Mouse (Mus musculus): ENCODE results near the gene Hoxb5.

The Hoxb5 gene

DNA sequence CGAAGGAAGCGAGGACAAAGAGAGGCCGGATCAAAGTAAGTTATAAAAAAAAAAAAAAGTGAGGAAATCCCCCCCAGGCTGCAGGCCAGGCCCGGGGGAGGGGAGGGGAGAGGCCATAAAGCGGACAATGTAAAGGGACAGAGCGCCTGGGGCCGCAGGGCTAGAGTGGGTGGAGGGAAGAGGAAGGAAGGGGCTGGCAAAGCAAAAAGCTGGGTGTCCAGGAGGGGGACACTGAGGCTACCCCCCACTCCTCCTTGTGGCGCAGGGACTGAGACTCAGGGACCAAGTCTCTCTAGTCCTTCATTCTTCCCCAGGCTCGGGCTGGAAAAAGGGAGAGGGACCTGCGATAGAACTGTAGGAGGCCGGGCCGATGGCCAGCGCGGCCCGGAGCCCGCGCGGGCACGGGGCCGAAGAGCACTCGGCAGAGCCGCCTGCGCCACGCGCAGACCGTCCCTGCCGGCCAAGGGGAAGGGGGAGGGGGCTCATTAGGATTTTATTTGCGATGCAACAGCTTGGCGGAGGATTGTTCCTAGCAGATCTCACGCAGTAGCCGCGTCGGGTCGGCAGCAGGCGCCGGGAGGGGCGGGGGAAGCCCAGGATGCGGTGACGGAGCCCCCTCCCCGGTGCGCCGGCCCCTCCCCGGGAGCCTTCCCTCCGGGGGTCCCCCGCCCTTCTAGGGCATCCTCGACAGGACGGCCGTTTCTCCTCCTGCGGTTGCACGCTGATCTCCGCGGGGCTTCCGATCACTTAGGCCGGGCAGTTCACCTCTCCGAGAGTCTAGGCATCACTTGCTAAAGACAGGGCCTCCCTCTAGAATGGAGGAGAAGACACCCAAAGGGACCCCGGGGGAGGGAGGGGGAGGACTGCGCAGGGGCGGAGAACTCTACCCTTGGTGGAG is 30.9 kb upstream of the Hoxb5 start:
- no peak for DNase-seq (ENCODE audit: low spot score)

DNA sequence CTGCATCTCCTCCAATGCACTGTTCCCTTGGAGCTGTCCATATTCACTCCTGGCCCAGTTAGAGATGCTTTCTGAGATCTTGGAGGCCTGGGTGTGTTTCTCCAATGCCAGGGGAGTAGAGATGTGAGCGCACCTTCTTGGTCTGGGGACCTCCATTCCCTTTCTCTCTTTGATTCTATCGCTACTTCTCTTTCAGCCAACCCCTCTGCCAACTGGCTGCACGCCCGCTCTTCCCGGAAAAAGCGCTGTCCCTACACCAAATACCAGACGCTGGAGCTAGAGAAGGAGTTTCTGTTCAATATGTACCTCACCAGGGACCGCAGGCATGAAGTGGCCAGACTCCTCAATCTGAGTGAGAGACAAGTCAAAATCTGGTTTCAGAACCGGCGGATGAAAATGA is 28.7 kb upstream of the Hoxb5 start:
- DNase-seq (ENCODE audit: low spot score), result no peak

DNA sequence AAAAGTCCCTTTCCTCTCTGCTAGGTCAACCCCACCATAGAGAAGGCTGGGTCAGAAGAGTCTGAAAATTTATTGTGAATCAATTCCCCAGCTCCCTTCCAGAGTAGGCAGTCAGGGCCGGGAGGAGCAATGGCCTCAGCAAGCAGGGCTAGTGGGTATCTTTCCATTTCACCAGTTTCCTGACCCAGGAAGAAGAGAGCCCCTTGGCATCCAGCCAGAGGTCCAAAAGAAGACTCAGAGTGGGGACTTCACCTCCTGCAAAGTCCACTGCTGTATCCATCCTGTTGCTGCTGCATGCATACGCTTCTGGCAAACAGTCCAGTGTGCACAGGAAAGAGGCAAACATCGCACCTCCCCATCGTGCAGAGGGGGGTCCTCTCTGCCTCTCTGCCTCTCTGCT is 27.2 kb upstream of the Hoxb5 start:
- DNase-seq (ENCODE audit: low spot score), result no peak

DNA sequence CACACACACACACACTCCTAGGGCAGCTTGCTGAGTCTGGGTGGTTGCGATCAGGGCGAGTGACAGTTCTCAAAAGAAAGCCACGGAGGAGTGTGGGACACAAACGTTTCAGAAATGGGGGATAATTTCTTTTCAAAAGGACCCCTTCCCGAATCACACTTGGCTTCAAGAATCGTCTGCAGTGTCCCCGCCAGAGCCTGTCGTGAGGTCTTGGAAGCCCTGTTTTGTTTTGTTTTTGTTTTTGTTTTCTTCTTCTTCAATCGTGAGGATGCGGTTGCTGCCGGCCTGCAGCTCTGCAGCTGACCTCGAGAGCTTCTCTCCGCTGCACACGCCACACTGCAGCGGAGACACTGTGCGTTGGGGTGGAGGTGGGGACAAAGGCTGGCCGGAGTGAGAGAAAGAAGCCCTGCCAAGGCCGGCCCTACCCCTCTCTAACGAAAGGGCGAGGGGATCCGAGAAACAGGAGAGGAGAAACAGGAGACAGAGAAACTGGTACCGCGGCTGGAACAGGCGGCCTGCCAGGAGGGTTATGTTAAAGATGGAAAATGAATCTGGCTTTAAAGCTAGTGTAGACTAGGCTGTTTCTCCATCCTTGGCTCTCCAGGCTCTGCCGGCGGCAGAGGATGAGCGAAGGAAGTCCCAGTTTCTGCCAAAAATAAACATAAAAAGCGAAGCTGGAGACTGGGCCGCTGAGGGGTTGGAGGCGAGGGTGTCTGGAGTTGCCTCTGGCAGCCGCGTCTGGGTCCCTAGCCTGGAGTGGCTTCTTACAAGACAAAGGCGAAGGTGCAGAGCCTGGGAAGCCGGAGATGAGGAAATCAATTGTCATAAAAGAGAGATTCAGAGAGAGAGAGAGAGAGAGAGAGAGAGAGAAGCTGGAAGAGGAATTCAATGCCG is 25.7 kb upstream of the Hoxb5 start:
- DNase-seq (ENCODE audit: low spot score), result no peak

DNA sequence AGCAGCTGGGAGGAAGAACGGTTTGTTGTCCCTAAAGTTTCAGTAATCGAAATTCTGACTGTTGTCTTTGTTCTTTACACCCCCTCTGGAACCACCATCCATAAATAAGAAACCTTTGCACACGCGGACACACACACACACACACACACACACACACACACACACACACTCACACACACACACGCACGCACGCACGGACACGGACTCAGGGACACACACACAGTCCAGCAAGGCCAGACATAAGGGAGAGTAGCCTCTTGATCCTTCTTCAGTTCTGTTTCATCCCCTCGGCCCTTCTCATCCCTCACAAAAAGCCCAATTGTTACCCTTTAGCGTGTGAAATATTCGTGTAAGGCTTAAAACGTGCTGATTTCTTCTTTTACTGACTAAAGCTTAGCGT is 24.8 kb upstream of the Hoxb5 start:
- no peak for DNase-seq (ENCODE audit: low spot score)

DNA sequence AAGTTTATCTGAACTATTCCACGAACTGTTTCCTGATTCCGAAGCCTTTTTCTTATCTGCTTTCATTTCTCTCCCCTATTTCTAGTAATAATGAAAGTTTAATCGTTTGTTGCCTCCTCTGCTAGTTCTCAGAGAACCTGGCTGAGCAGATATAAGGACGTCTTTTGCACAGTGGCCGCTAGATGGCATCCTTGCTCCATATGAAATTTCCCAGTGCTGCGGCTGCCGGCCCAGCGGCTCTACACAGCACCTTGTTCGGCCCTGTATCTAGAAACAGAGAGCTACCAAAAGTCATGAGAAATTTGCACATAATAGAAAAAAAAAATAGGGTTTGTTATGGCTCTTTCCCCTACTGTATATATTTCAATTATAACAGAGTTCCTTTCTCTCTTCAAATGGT is 24.4 kb upstream of the Hoxb5 start:
- DNase-seq (ENCODE audit: low spot score), result peak; percentile 97

DNA sequence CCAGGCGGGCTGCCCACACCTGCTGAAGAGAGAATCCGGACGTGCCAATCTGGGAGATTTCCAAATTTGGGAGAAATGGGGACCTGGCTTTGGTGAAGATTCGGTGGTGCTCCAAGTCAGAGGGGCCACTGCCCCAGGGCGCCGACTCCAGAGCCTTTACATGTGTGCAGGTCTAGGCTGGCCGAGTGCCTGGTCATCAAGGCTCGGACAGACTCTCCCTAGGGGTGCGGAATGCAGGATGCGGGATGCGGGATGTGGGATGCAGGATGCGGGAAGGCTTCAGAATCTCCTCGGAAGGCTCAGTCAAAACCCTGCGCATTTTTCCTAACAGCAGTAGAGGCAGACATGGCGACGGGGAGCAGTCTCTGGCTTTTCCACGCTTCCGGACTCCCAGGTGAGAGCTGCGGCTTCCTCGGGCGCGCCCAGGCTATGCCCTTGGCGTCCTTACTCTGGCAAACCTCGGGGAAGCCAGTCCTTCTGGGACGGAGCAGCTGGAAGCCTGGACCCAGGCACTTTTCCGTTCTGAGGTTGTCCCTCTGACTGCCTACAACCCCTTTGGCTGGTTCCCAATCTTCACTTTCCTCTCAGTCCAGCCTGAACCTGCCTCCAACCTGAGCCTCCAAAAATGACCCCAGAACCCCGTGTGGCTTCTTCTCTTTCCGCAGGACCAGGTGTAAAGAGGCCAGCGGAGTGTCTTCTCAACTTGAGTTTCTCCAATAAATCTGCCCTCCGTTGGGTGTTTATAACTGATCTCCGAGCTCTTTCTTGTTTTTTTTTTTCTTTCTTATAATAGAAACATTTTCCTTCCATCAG is 23.5 kb upstream of the Hoxb5 start:
- no peak for DNase-seq (ENCODE audit: low spot score)

DNA sequence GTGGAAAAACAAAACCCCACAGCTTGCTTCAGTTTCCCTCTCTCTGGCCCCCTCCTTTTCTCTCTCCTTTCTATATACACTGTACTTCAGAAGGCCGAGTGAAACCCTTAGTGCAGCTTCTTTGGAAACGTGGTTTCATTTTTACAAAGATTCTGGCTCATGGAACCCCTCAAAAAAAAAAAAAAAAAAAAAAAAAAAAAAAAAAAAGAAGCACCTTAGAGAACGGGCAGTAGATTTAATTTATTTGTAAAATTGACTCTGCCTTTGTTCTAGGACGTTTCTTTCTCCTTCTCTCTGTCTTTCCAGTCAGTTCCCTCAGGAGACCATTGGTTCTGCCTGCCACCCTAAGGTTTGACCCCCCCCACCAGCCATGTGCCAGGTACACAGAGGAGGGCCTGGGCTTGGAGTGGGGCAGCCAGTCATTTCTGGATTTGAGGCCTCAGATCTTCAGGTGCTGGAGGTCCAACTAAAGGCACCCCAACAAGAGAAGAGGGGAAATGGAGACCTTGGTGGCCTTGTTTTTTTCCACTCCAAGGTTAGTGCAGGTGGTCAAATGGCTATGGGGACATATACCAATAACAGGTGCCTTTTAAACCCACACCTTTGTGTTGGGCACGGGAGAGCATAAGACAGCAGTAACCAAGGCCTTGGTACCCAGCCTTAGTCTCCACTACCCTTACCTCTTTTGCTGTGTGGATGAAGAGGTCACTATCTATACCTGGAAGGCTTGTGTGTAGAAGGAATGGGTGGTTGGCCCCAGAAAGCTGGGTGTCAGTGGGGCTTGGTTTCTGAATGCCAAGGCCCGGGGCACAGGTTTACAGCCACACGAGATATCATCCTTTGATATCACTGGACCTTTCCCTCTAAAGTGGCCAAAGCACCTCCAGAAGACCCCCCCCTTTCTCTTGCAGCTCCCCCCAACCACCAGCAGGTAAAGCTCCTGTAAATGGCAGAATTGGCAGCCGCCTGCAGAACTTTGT is 22.4 kb upstream of the Hoxb5 start:
- DNase-seq (ENCODE audit: low spot score), result no peak

DNA sequence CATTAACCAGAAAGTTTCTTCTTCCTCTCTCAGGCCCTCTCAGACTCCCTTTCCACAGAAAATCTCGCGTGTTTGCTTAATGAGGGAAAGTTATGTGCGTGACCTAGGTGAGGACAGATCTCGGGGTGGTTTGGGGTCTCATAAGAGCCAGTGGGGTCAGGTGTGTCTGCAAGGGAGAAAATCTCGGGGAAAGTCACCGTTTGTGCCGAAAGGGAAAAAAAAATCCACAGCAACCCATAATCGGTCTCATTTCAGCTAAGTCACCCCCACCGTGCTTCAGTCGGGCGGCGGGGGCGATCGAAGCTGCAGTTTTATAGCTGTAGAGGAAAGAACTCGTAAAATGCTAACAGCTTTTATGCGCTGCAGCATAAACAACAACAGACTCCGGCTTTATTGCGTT is 21.7 kb upstream of the Hoxb5 start:
- no peak for DNase-seq (ENCODE audit: low spot score)

DNA sequence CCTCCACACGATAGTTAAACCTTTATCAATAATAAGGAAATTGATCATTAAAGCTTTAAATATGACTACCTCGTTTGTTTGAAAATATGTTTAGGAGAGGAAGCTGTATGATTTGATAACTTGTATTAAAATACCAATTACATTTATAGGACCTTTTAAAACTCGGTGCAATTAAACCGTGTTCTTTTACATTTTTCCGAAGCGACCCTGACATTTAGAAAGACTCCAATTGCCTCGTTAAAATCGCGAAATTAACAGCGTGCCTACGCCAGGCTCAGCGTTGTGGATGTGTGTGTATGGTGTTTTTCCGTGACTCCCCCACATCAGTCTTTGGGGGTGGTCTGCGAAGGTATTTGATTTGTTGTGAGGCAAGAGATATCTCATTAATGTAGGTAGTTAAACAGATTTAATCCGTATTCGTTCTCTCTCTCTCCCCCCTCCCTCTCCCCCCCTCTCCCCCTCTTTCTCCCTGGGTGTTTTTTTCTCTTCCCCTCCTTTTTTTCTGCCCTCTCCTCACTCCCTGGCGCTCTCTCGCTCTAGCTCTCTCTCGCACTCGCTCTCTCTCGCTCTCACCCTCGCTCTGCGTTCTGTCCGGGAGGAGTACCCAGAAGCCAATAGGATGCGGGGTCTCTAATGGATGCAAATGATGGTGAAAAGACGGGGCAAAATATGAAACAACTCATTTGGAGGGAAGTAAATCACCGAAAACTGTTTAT is 21.1 kb upstream of the Hoxb5 start, which contains the start of gene Hoxb8:
Gene Hoxb8, plus strand, starts transcription at position 51 of the 716 bp plus-strand sequence.
- DNase-seq (ENCODE audit: low spot score), result no peak

DNA sequence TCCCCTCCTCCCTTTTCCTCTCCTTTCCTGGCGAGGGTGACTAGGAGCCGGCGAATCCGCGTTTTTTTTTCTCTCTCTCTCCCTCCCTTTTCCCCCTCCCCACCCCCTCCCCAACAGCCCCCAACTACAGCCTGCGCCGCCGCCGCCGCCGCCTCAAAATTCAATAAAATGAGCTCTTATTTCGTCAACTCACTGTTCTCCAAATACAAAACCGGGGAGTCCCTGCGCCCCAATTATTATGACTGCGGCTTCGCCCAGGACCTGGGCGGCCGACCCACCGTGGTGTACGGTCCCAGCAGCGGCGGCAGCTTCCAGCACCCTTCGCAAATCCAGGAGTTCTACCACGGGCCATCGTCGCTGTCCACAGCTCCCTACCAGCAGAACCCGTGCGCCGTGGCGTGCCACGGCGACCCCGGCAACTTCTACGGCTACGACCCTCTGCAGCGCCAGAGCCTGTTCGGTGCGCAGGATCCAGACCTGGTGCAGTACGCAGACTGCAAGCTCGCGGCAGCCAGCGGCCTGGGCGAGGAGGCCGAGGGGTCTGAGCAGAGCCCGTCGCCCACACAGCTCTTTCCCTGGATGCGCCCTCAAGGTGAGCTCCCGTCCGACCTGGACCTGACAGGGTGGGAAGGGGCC is 20.2 kb upstream of the Hoxb5 start:
- DNase-seq (ENCODE audit: low spot score), result no peak

DNA sequence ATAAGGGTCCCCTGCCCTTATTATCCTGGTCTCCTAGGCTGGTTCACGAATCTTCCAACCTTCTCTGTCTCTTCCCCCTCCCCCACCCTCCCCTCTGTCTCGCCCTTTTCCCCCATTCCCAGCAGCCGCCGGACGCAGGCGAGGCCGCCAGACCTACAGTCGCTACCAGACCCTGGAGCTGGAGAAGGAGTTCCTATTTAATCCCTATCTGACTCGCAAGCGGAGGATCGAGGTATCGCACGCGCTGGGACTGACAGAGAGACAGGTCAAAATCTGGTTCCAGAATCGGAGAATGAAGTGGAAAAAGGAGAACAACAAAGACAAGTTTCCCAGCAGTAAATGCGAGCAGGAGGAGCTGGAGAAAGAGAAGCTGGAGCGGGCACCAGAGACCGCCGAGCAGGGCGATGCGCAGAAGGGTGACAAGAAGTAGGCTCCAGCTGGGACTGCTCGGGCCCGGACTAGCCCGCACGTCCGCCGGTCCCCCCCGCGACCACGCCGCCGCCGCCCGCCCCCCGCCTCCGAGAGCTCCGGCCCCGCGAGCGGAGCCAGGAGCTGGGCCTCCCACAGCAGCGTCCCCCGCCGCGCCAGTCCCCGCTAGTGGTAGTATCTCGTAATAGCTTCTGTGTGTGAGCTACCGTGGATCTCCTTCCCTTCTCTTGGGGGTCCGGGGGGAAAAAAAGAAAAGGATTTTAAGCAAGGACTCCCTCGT is 18.9 kb upstream of the Hoxb5 start:
- DNase-seq (ENCODE audit: low spot score), result peak; percentile 68

DNA sequence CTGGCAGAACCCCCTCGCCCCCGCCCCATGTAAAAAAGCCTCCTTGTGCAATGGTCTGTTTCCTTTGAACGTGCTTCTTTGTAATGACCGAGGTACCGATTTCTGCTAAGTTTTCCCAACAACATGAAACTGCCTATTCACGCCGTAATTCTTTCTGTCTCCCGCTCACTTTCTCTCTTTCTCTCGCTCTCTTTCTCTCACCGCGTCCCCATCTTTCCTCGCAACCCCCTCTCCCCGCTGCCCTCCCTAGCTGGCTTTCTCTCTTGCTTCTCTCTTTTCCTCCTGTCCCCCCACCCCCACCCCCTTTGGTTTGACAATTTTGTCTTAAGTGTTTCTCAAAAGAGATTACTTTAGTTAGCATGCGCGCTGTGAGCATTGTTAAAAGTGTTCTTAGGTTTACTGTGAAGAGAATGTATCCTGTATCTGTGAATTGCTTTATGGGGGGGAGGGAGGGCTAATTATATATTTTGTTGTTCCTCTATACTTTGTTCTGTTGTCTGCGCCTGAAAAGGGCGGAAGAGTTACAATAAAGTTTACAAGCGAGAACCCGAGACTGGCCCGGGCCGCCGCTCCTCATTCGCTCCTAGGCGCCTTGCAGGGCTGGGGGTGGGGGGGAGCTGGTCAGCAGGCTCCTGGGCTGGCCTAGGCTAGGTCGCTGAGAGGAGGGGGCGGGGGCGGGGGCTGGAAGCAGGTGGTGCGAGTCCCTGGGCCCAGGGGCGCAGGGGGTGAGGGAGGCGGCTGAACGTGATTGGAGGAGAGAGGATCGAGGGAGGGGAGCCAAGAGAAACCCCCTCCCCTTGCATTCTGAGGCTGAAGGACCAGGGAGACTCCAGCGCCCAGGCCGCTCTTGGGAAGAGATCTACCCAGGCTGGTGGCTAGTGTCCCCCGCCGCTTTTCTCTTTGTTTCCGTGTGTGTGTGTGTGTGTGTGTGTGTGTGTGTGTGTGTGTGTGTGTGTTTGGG is 18.1 kb upstream of the Hoxb5 start:
- no peak for DNase-seq (ENCODE audit: low spot score)

DNA sequence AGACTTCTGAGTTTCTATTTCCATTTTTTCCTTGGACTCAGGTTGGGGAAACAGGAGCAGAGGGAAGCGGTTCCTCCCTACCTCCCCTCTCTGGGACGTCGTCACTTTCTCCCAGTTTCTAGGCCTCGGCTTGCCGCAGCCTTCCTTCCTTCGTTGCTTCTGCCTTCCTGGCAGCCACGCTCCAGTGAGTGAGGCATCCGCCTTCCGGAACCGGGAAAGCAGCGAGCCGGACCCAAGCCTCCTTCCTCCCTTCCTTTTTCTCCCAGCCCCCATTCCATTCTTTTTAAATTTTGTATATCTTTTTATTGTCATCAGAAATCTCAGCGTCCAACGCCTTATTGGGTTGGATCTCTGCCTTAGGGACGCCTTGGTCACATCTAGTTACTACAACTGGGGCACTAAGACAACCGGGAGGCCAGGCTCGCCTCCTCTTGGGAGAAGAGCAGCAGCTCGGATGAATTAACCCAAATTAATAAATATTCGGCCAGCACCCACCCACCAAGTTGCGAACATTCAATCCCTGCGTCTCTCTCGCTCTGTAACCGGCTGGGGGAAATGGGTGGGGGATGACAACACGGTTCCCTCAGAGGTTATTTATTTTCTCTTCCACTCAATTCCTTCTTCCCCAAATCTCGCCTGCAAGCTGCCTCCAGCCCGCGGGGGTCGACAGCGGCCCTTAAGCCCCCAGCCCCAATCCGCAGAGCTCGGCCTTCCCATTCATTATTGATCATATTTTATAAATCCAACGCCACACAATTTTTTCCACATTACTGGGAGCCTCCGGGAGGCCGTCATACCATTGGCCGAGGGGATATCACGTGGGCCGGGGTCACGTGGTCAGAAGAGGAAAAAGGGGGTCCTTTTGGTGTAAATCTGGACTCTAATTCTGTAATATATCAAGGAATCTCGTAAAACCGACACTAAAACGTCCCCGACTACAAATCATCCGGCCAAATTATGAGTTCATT is 17.1 kb upstream of the Hoxb5 start, which contains the start of gene Hoxb7:
Gene Hoxb7, plus strand, starts transcription at position 853 of the 968 bp plus-strand sequence.
- DNase-seq (ENCODE audit: low spot score), result no peak

DNA sequence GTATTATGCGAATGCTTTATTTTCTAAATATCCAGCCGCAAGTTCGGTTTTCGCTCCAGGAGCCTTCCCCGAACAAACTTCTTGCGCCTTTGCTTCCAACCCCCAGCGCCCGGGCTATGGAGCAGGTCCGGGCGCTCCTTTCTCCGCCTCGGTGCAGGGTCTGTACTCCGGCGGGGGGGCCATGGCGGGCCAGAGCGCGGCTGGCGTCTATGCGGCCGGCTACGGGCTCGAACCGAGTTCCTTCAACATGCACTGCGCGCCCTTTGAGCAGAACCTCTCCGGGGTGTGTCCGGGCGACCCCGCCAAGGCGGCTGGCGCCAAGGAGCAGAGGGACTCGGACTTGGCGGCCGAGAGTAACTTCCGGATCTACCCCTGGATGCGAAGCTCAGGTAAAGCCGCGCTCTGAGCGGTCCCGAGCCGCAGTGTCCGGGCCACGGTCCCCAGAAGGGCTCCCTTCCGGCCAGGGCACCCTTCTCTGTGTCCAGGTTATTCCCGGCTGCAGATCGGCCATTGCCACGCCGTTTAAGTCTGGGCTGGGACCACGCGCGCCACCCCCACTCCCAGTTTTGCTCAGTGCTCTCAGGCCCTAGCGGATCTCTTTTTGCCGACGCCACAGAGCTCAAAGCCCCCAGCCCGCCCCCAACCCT is 16.3 kb upstream of the Hoxb5 start:
- no peak for DNase-seq (ENCODE audit: low spot score)

DNA sequence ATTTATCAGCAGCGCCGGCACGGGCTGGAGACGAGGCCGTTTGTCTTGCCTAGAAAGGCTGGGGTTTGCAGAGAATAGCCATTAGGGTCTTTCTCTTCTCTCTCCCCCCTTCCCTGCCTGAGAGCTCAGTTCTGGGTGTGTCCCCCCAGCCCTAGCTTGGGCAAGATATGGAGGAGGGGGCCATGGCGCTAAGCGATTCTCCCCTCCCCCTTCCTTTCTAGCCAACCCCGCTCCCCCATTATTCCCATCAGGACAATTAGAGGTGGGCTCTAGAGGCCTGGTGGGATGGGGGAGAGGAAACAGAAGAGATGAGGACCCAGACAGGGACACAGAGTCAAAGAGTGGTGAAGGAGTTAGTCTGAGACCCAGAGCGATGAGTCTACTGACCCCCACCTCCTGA is 15.7 kb upstream of the Hoxb5 start:
- DNase-seq (ENCODE audit: low spot score), result no peak

All from retina, embryonic 14.5 days (tissue).